Mouse (Mus musculus): Measurements from ENCODE around the gene Nsmce3. TPM values are rescaled to one million over a fixed set of nuclear protein-coding genes. Genes with fewer than 3 reads are reported as not detected.

Nsmce3 gene
- polyA plus RNA-seq, 1 experiment from 2014 or later: 10.4 TPM

GRCm38 (mm10) chr7:64855976-64856375, 16.8 kb downstream of the Nsmce3 start:
- no peak overlapping the region for H3K4me2 ChIP-seq
- no peaks in the 10 kb centered on the region for H3K4me1 ChIP-seq
- 64% methylated on average over 15 of the region's 15 CpGs for WGBS
- H3K9ac ChIP-seq: no peak overlapping the region
- H3K27ac ChIP-seq: no peak overlapping the region
- no peak overlapping the region for H3K4me3 ChIP-seq (replicated peaks)
- no peak for ATAC-seq (ENCODE audit: low FRiP score)
- H3K27me3 ChIP-seq: no peaks in the 10 kb centered on the region
- H3K9me3 ChIP-seq: no peaks in the 10 kb centered on the region
- no peaks in the 10 kb centered on the region for H3K36me3 ChIP-seq (replicated peaks)

GRCm38 (mm10) chr7:64855389-64855927, 17.3 kb downstream of the Nsmce3 start:
- Histone ChIP-seq H3K27me3 (no peaks in the 10 kb centered on the region), H3K27ac (no peak overlapping the region), H3K4me3 (replicated peaks) (no peak overlapping the region), H3K9me3 (no peaks in the 10 kb centered on the region), H3K4me1 (no peaks in the 10 kb centered on the region), H3K4me2 (no peak overlapping the region), H3K9ac (no peak overlapping the region), H3K36me3 (replicated peaks) (no peaks in the 10 kb centered on the region)
- ATAC-seq (ENCODE audit: low FRiP score): no peak
- 93% methylated on average over 5 of the region's 10 CpGs for WGBS

GRCm38 (mm10) chr7:64850791-64851190, 22.0 kb downstream of the Nsmce3 start:
- no peak overlapping the region for H3K4me2 ChIP-seq
- H3K9me3 ChIP-seq: no peaks in the 10 kb centered on the region
- ATAC-seq (ENCODE audit: low FRiP score): no peak
- no peak overlapping the region for H3K27ac ChIP-seq
- H3K36me3 ChIP-seq (replicated peaks): no peaks in the 10 kb centered on the region
- no peaks in the 10 kb centered on the region for H3K27me3 ChIP-seq
- 56% methylated on average over 3 of the region's 3 CpGs for WGBS
- no peak overlapping the region for H3K9ac ChIP-seq
- no peaks in the 10 kb centered on the region for H3K4me1 ChIP-seq
- no peak overlapping the region for H3K4me3 ChIP-seq (replicated peaks)

- no peaks in the 10 kb centered on the region for H3K9me3 ChIP-seq
- H3K4me1 ChIP-seq: no peaks in the 10 kb centered on the region
- no peaks in the 10 kb centered on the region for H3K27me3 ChIP-seq
- WGBS: 70% methylated on average over 5 of the region's 5 CpGs
- H3K9ac ChIP-seq: no peak overlapping the region
- H3K4me3 ChIP-seq (replicated peaks): no peak overlapping the region
- no peak for ATAC-seq (ENCODE audit: low FRiP score)
- H3K27ac ChIP-seq: no peak overlapping the region
- no peaks in the 10 kb centered on the region for H3K36me3 ChIP-seq (replicated peaks)
- no peak overlapping the region for H3K4me2 ChIP-seq
Measured at GRCm38 (mm10) chr7:64847366-64847899, 25.4 kb downstream of the Nsmce3 start.

- Histone ChIP-seq H3K9ac (no peak overlapping the region), H3K4me3 (replicated peaks) (no peak overlapping the region), H3K4me1 (peaks cover 7% of the 10 kb centered on the region), H3K36me3 (replicated peaks) (no peaks in the 10 kb centered on the region), H3K9me3 (no peaks in the 10 kb centered on the region), H3K4me2 (no peak overlapping the region), H3K27ac (no peak overlapping the region), H3K27me3 (no peaks in the 10 kb centered on the region)
- WGBS: 88% methylated on average over 3 of the region's 3 CpGs
- no peak for ATAC-seq (ENCODE audit: low FRiP score)
Measured at GRCm38 (mm10) chr7:64846061-64846460, 26.7 kb downstream of the Nsmce3 start.

GRCm38 (mm10) chr7:64840946-64841659, 31.7 kb downstream of the Nsmce3 start:
- 45% methylated on average over 10 of the region's 10 CpGs for WGBS

GRCm38 (mm10) chr7:64840576-64840895, 32.3 kb downstream of the Nsmce3 start:
- Histone ChIP-seq H3K27ac (no peak overlapping the region), H3K27me3 (no peaks in the 10 kb centered on the region), H3K9me3 (no peaks in the 10 kb centered on the region), H3K36me3 (replicated peaks) (no peaks in the 10 kb centered on the region), H3K9ac (no peak overlapping the region), H3K4me1 (peaks cover 24% of the 10 kb centered on the region), H3K4me2 (peak overlapping the region; percentile 58; the same call in 1 of the 2 replicates), H3K4me3 (replicated peaks) (no peak overlapping the region)
- 59% methylated on average over 1 of the region's 1 CpGs for WGBS
- no peak for ATAC-seq (ENCODE audit: low FRiP score)

More at GRCm38 (mm10) chr7:64840946-64841659, 31.7 kb downstream of the Nsmce3 start:
- no peak overlapping the region for H3K9ac ChIP-seq
- peak; percentile 66 for ATAC-seq (ENCODE audit: low FRiP score)
- H3K4me1 ChIP-seq: peaks cover 24% of the 10 kb centered on the region
- H3K9me3 ChIP-seq: no peaks in the 10 kb centered on the region
- peak overlapping the region; percentile 43 for H3K27ac ChIP-seq
- no peak overlapping the region for H3K4me3 ChIP-seq (replicated peaks)
- H3K27me3 ChIP-seq: no peaks in the 10 kb centered on the region
- H3K4me2 ChIP-seq: no peak overlapping the region
- no peaks in the 10 kb centered on the region for H3K36me3 ChIP-seq (replicated peaks)

GRCm38 (mm10) chr7:64839801-64840575, 32.8 kb downstream of the Nsmce3 start:
- Histone ChIP-seq H3K4me2 (peak overlapping the region; percentile 58), H3K4me3 (replicated peaks) (peak overlapping the region; percentile 32), H3K4me1 (peaks cover 24% of the 10 kb centered on the region), H3K36me3 (replicated peaks) (no peaks in the 10 kb centered on the region), H3K27me3 (no peaks in the 10 kb centered on the region), H3K9me3 (no peaks in the 10 kb centered on the region), H3K9ac (0 out of 2 replicates have a peak overlapping the region, but pooled peaks have one; percentile 29), H3K27ac (no peak overlapping the region)
- ATAC-seq (ENCODE audit: low FRiP score): peak; percentile 90
- under 1% methylated on average over 21 of the region's 21 CpGs for WGBS

GRCm38 (mm10) chr7:64839281-64839680, 33.5 kb downstream of the Nsmce3 start:
- no peak overlapping the region for H3K4me3 ChIP-seq (replicated peaks)
- no peak for ATAC-seq (ENCODE audit: low FRiP score)

GRCm38 (mm10) chr7:64830214-64830995, 42.4 kb downstream of the Nsmce3 start:
- no peaks in the 10 kb centered on the region for H3K4me1 ChIP-seq
- no peaks in the 10 kb centered on the region for H3K27me3 ChIP-seq
- H3K9me3 ChIP-seq: no peaks in the 10 kb centered on the region
- H3K9ac ChIP-seq: no peak overlapping the region
- no peak overlapping the region for H3K27ac ChIP-seq
- 50% methylated on average over 5 of the region's 5 CpGs for WGBS
- no peak overlapping the region for H3K4me3 ChIP-seq (replicated peaks)
- H3K36me3 ChIP-seq (replicated peaks): no peaks in the 10 kb centered on the region
- H3K4me2 ChIP-seq: no peak overlapping the region
- no peak for ATAC-seq (ENCODE audit: low FRiP score)

More at GRCm38 (mm10) chr7:64839281-64839680, 33.5 kb downstream of the Nsmce3 start:
- Histone ChIP-seq H3K9me3 (no peaks in the 10 kb centered on the region), H3K4me1 (peaks cover 24% of the 10 kb centered on the region), H3K27ac (no peak overlapping the region), H3K27me3 (no peaks in the 10 kb centered on the region), H3K9ac (no peak overlapping the region), H3K4me2 (peak overlapping the region; percentile 58; the same call in 1 of the 2 replicates), H3K36me3 (replicated peaks) (no peaks in the 10 kb centered on the region)
- whole genome bisulfite sequencing: 65% methylated on average over 2 of the region's 2 CpGs

- Histone ChIP-seq H3K27ac (no peak overlapping the region), H3K4me2 (no peak overlapping the region), H3K9me3 (no peaks in the 10 kb centered on the region), H3K27me3 (no peaks in the 10 kb centered on the region), H3K36me3 (replicated peaks) (no peaks in the 10 kb centered on the region), H3K4me3 (replicated peaks) (no peak overlapping the region), H3K4me1 (no peaks in the 10 kb centered on the region), H3K9ac (no peak overlapping the region)
- WGBS: 72% methylated on average over 5 of the region's 5 CpGs
- no peak for ATAC-seq (ENCODE audit: low FRiP score)
Measured at GRCm38 (mm10) chr7:64821081-64821480, 51.7 kb downstream of the Nsmce3 start.

- ATAC-seq (ENCODE audit: low FRiP score): no peak
- 87% methylated on average over 9 of the region's 9 CpGs for WGBS
- no peaks in the 10 kb centered on the region for H3K9me3 ChIP-seq
Measured at GRCm38 (mm10) chr7:64819683-64820082, 53.1 kb downstream of the Nsmce3 start.

More at GRCm38 (mm10) chr7:64819683-64820082, 53.1 kb downstream of the Nsmce3 start:
- H3K9ac ChIP-seq: no peak overlapping the region
- H3K27ac ChIP-seq: no peak overlapping the region
- no peaks in the 10 kb centered on the region for H3K27me3 ChIP-seq
- H3K4me1 ChIP-seq: no peaks in the 10 kb centered on the region
- no peak overlapping the region for H3K4me3 ChIP-seq (replicated peaks)
- H3K36me3 ChIP-seq (replicated peaks): no peaks in the 10 kb centered on the region
- no peak overlapping the region for H3K4me2 ChIP-seq

Measured in forebrain, embryonic 12.5 days (tissue).